Mouse (Mus musculus) gonadal fat pad, adult 2 months (tissue): ENCODE data around the gene Casp7. TPM values are rescaled to one million over a fixed set of nuclear protein-coding genes. Genes with fewer than 3 reads are reported as not detected.
"Not testable (repeated sequence)": the region's sequence is repeated elsewhere in the genome, so short reads cannot be mapped to it uniquely, and the experiment has no call there.

Experiments used
- DNase-seq: peaks from one replicate; pipeline ENCODE4 v3.0.0-alpha.2; 2012; ENCODE audit warnings: low read depth
- polyA plus RNA-seq: library from polyadenylated mRNA; depleted of rRNA; stranded (reverse); fragments of >200 nt; gene quantifications from 2 replicates; pipeline ENCODE4 v1.2.3, GENCODE M21; 2012

Gene Casp7
- polyA plus RNA-seq, 1 experiment, result 16.6 TPM

- no peak for DNase-seq
Measured at GRCm38 (mm10) chr19:56385546-56385945, 11.4 kb upstream of the Casp7 start.

- no peak for DNase-seq
Measured at GRCm38 (mm10) chr19:56386095-56386494, 10.8 kb upstream of the Casp7 start.

- no peak for DNase-seq
Measured at GRCm38 (mm10) chr19:56387726-56388302, 9.1 kb upstream of the Casp7 start.

- no peak for DNase-seq
Measured at GRCm38 (mm10) chr19:56389176-56389575, 7.8 kb upstream of the Casp7 start.

- DNase-seq, result no peak
Measured at GRCm38 (mm10) chr19:56389879-56390278, 7.0 kb upstream of the Casp7 start, which contains the start of gene Nrap. Gene Nrap (minus strand): TSS chr19:56390037.

GRCm38 (mm10) chr19:56391307-56392046, 5.5 kb upstream of the Casp7 start:
- DNase-seq, result no peak

- no peak for DNase-seq
Measured at GRCm38 (mm10) chr19:56393311-56393866, 3.5 kb upstream of the Casp7 start.

- no peak for DNase-seq
Measured at GRCm38 (mm10) chr19:56395183-56395935, 1.6 kb upstream of the Casp7 start.

GRCm38 (mm10) chr19:56396227-56396626, 702 bp upstream of the Casp7 start:
- DNase-seq, result no peak

GRCm38 (mm10) chr19:56397663-56398527, 966 bp downstream of the Casp7 start:
- DNase-seq, result no peak

GRCm38 (mm10) chr19:56398528-56398795, 1.5 kb downstream of the Casp7 start:
- DNase-seq, result no peak

GRCm38 (mm10) chr19:56400200-56400599, 3.3 kb downstream of the Casp7 start:
- DNase-seq, result no peak

- no peak for DNase-seq
Measured at GRCm38 (mm10) chr19:56401864-56402263, 4.9 kb downstream of the Casp7 start.

- no peak for DNase-seq
Measured at GRCm38 (mm10) chr19:56405824-56406223, 8.9 kb downstream of the Casp7 start.

GRCm38 (mm10) chr19:56406581-56406980, 9.7 kb downstream of the Casp7 start:
- DNase-seq, result no peak

- DNase-seq, result not testable (repeated sequence)
Measured at GRCm38 (mm10) chr19:56409884-56410283, 13.0 kb downstream of the Casp7 start.

GRCm38 (mm10) chr19:56418404-56418803, 21.5 kb downstream of the Casp7 start:
- no peak for DNase-seq

GRCm38 (mm10) chr19:56419452-56419851, 22.5 kb downstream of the Casp7 start:
- DNase-seq, result no peak

GRCm38 (mm10) chr19:56420345-56420744, 23.4 kb downstream of the Casp7 start:
- DNase-seq, result no peak

GRCm38 (mm10) chr19:56422476-56423338, 25.8 kb downstream of the Casp7 start:
- DNase-seq, result no peak

GRCm38 (mm10) chr19:56423370-56423769, 26.4 kb downstream of the Casp7 start:
- no peak for DNase-seq
